In the genomic region with DNA sequence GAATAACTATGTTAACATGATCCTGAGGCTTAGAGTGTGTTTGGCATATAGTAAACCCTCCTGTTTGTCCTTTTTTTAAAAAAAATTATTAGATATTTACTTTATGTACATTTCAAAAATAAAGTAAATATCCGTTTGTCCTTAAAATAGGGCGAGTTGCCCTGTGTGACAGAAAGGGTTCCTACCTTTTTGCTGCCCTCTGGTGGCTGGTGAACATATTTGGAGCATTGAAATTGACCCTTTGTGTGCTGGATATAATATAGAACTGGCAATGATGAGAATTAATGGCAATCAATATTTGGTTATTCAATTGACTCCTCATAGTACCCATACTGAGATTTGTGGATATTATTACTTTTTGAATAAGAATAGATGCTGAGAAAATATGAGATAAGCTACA, we compare ENCODE assay signal across 8 mouse cellular contexts.
DNase-seq lines count a peak whose midpoint lies in the region; ATAC-seq and TF ChIP-seq lines count a peak whose summit lies in the region.

No protein-coding gene starts in this region.

- no peak overlapping the region for H3K4me3 ChIP-seq in forebrain, embryonic 14.5 days (ENCODE audit: low read depth, low read length)
- no peak overlapping the region for H3K4me3 ChIP-seq in forebrain, embryonic 11.5 days (ENCODE audit: low read depth, low read length)
- H3K4me3 ChIP-seq in lung, embryonic 14.5 days (ENCODE audit: low read depth, low read length), result no peak overlapping the region

- no peaks in the 10 kb centered on the region for H3K9me3 ChIP-seq in forebrain, embryonic 14.5 days (replicated peaks; ENCODE audit: control insufficient read depth, low read length)
- H3K9me3 ChIP-seq in forebrain, embryonic 11.5 days (ENCODE audit: control insufficient read depth, low read length), result no peaks in the 10 kb centered on the region
- no peaks in the 10 kb centered on the region for H3K9me3 ChIP-seq in lung, embryonic 14.5 days (ENCODE audit: low read depth, low read length)

- WGBS in forebrain, embryonic 14.5 days, result 14% methylated on average over 2 of the region's 2 CpGs
- WGBS in forebrain, embryonic 11.5 days, result 18% methylated on average over 2 of the region's 2 CpGs
- 5% methylated on average over 2 of the region's 2 CpGs for WGBS in lung, embryonic 14.5 days

- no peak overlapping the region for H3K9ac ChIP-seq in forebrain, embryonic 14.5 days (ENCODE audit: low read length)
- no peak overlapping the region for H3K9ac ChIP-seq in forebrain, embryonic 11.5 days (ENCODE audit: low read length)
- H3K9ac ChIP-seq in lung, embryonic 14.5 days, result no peak overlapping the region

- peak; percentile 70 for TF ChIP-seq CTCF in lung, embryonic 14.5 days (IDR thresholded peaks at IDR 0.05; ENCODE audit: low read depth)

- no peaks in the 10 kb centered on the region for H3K27me3 ChIP-seq in forebrain, embryonic 14.5 days (replicated peaks; ENCODE audit: control insufficient read depth, insufficient read depth, low read length)
- no peaks in the 10 kb centered on the region for H3K27me3 ChIP-seq in forebrain, embryonic 11.5 days (ENCODE audit: control insufficient read depth, insufficient read depth, low read length)
- H3K27me3 ChIP-seq in lung, embryonic 14.5 days (ENCODE audit: insufficient read depth, low read length), result no peaks in the 10 kb centered on the region

- H3K36me3 ChIP-seq in forebrain, embryonic 14.5 days (ENCODE audit: control insufficient read depth, insufficient read depth, low read length), result no peaks in the 10 kb centered on the region
- no peaks in the 10 kb centered on the region for H3K36me3 ChIP-seq in forebrain, embryonic 11.5 days (ENCODE audit: control insufficient read depth, insufficient read depth, low read length)
- no peaks in the 10 kb centered on the region for H3K36me3 ChIP-seq in lung, embryonic 14.5 days (ENCODE audit: insufficient read depth)

- no peak overlapping the region for H3K27ac ChIP-seq in forebrain, embryonic 14.5 days (ENCODE audit: low read depth, low read length)
- H3K27ac ChIP-seq in forebrain, embryonic 11.5 days (ENCODE audit: low read depth, low read length), result no peak overlapping the region
- no peak overlapping the region for H3K27ac ChIP-seq in lung, embryonic 14.5 days (ENCODE audit: low read depth)

- H3K4me1 ChIP-seq in forebrain, embryonic 14.5 days (ENCODE audit: control insufficient read depth, insufficient read depth, low read length), result no peaks in the 10 kb centered on the region
- no peaks in the 10 kb centered on the region for H3K4me1 ChIP-seq in forebrain, embryonic 11.5 days (replicated peaks; ENCODE audit: control insufficient read depth, insufficient read depth, low read length)
- no peaks in the 10 kb centered on the region for H3K4me1 ChIP-seq in lung, embryonic 14.5 days (ENCODE audit: insufficient read depth)

- DNase-seq in forebrain, embryonic 14.5 days (ENCODE audit: low spot score), result peak; percentile 52
- no peak for DNase-seq in forebrain, embryonic 11.5 days (ENCODE audit: low spot score)
- DNase-seq in lung, embryonic 14.5 days, result peak; percentile 76
- no peak for DNase-seq in lung, postnatal 25 days (ENCODE audit: low spot score)
- DNase-seq in adrenal gland, adult 18-20 months (ENCODE audit: low spot score in 2 of 2), result peak; percentile 23 to 43
- DNase-seq in fibroblast of lung, adult 2 months (ENCODE audit: low read depth), result peak; percentile 16
- DNase-seq in lung, postnatal 10 days, result peak; percentile 52
- no peak for DNase-seq in spleen, postnatal 4 days (ENCODE audit: low spot score in 2 of 2)

- ATAC-seq in forebrain, embryonic 14.5 days, result no peak
- no peak; the same call in 1 of the 2 replicates for ATAC-seq in forebrain, embryonic 11.5 days (replicated peaks; ENCODE audit: low FRiP score)
- ATAC-seq in lung, embryonic 14.5 days (ENCODE audit: insufficient read depth), result no peak

- no peak overlapping the region for H3K4me2 ChIP-seq in forebrain, embryonic 14.5 days (ENCODE audit: low read length)
- H3K4me2 ChIP-seq in forebrain, embryonic 11.5 days (ENCODE audit: low read depth, low read length, severe bottlenecking), result no peak overlapping the region
- H3K4me2 ChIP-seq in lung, embryonic 14.5 days, result no peak overlapping the region

Comparison
In these comparisons a context has a peak if more than half of its experiments do, and no peak if none do; other contexts are left out.
1. DNase-seq: peak in forebrain, embryonic 14.5 days (single experiment), lung, embryonic 14.5 days (single experiment), adrenal gland, adult 18-20 months (2 of 2), fibroblast of lung, adult 2 months (single experiment) and lung, postnatal 10 days (single experiment); none in forebrain, embryonic 11.5 days (single experiment), lung, postnatal 25 days (single experiment) and spleen, postnatal 4 days (0 of 2).